Mouse (Mus musculus): Measurements from ENCODE around the gene Pik3cd.

Gene Pik3cd

DNA sequence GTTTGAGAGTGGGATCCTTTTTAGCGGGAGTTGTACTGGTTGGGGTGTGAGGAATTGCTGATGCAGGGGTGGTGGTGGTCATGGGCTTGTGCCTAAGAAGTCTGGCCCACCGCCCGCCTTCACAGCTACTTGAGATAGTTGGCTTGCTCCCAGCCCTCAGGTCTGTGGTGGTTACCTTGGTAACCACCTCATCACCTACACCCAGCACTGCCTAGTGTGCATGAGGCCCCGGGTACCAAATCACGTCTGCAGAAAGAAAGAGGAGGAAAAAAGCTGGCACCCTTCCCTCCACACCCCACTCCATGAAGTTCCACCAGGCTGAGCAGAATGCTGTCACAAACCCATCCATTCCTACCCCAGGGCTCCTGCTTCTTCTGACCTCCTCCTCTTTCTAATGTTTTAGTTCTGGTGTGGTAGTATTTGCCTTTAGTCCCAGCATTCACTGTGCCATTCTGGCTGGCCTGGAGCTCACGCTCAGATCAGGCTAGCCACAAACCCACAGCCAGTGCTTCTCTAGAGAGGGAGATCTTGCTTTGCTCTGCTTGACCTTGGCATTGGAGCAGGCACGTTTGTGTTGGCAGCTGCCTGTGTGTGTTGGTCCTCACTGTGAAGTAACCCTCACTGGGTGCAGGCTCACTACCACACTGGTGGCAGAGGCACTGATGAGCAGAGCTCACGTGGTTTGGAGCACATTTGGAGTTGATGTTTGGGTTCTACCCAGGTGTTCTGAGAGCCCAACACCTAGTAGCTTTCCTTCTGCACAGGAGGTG is 92.9 kb downstream of the Pik3cd start:
- no peak for DNase-seq (ENCODE audit: extremely low spot score, low spot score)

- DNase-seq (ENCODE audit: extremely low spot score, low spot score), result no peak
These were observed 94.1 kb downstream of the Pik3cd start for GRCm38 (mm10) chr4:149608309-149608638.

- no peak for DNase-seq (ENCODE audit: extremely low spot score, low spot score)
These were observed 94.6 kb downstream of the Pik3cd start for GRCm38 (mm10) chr4:149607591-149608308.

- no peak for DNase-seq (ENCODE audit: extremely low spot score, low spot score)
These were observed 95.5 kb downstream of the Pik3cd start for GRCm38 (mm10) chr4:149606766-149607358.

DNA sequence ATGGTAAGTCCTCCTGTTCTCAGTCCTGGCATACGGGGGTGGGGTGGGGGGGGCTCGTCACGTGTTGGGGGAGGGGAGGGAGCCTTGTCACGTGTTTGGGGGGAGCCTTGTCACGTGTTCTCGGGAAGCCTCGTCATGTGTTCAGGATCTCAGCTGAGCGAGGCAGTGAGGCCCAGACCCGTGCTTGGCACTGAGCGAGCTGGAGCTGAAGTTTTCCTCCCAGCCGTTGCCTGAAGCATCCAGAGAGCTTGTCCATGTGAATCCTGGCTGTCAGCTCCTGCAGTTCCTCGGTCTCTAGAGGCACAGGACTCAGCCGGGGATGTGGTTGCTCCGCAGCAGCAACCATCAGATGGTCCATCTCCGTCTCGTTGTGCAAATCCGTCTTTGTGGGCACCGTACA is 96.3 kb downstream of the Pik3cd start:
- no peak for DNase-seq (ENCODE audit: extremely low spot score, low spot score)

DNA sequence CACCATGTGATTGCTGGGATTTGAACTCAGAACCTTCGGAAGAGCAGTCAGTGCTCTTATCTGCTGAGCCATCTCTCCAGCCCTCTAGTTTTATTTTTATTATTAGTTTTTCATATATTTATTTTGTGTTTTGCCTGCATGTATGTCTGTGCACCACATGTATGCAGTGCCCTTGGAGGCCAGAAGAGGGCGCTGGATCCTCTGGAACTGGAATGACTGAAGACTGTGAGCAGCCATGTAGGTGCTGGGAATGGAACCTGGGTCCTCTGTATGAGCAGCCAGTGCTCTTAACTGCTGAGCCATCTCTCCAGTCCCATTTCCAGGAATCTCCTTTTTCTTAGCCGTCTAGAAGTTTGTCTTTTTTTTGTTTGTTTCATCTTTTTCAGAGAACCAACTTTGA is 97.9 kb downstream of the Pik3cd start:
- no peak for DNase-seq (ENCODE audit: extremely low spot score, low spot score)

GRCm38 (mm10) chr4:149603860-149604259 is 98.5 kb downstream of the Pik3cd start:
- DNase-seq (ENCODE audit: extremely low spot score, low spot score), result no peak

DNA sequence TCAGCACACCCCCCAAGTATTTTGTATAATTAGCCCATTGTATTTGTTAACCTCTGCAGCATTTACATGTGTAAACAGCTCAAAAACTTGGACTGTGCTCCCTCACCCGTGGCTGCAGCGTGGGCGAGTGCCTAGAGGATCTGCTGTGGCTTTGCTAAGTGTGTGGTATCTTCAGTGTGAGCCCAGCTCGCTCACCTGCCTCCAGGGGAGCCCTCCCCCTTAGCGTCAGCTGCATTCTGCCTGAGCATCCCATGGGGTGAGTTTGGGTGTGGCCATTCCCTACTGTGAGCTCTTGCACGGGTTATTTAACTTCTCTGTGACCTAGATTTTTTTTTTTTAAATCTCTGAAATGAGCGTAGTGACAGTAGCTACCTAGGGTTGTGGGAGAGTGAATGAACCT is 100.1 kb downstream of the Pik3cd start:
- DNase-seq (ENCODE audit: extremely low spot score, low spot score), result no peak

- DNase-seq (ENCODE audit: extremely low spot score, low spot score), result no peak
These were observed 100.9 kb downstream of the Pik3cd start for GRCm38 (mm10) chr4:149601484-149601883.

- DNase-seq (ENCODE audit: extremely low spot score, low spot score), result no peak
These were observed 102.2 kb downstream of the Pik3cd start for GRCm38 (mm10) chr4:149600130-149600529.

DNA sequence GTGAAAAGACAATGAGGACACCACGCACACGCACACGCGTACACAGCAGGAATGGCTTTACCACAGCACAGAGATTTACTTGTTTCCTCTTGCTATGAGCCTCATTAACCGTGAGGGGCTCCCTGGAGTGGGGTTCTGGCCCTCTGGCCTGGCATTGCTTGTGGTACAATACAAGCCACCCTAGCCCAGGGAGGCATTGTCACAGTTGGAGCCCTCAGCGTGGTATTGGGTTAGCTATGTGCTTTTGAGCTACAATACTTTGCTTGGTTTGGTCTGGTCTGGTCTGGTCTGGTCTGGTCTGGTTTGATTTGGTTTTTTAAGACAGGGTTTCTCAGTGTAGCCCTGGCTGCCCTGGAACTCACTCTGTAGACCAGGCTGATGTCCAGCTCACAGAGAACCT is 102.8 kb downstream of the Pik3cd start:
- DNase-seq (ENCODE audit: extremely low spot score, low spot score), result no peak
